Mouse (Mus musculus): ENCODE data around the gene Hsd17b13. TPM values are rescaled to one million over a fixed set of nuclear protein-coding genes. Genes with fewer than 3 reads are reported as not detected.
A peak's percentile ranks its signal among the peaks of the same experiment; 100 is the strongest.

Gene Hsd17b13
- total and polyA plus RNA-seq, 2 experiments from 2014 or later: 0.16 TPM; not detected in 1

- 77% methylated on average over 11 of the region's 11 CpGs for WGBS
- DNase-seq (no peak), ATAC-seq (no peak)
- peak; percentile 48 for TF ChIP-seq CTCF (IDR thresholded peaks at IDR 0.05; ENCODE audit: low read depth)
- no peak overlapping the region for H3K4me2 ChIP-seq (ENCODE audit: low read depth)
- H3K36me3 ChIP-seq (ENCODE audit: insufficient read depth): no peaks in the 10 kb centered on the region
- H3K9ac ChIP-seq: no peak overlapping the region
- no peaks in the 10 kb centered on the region for H3K9me3 ChIP-seq (ENCODE audit: low read length)
- no peak overlapping the region for H3K27ac ChIP-seq (ENCODE audit: low read depth, low read length)
- H3K4me3 ChIP-seq (ENCODE audit: low read depth, low read length): no peak overlapping the region
- no peaks in the 10 kb centered on the region for H3K4me1 ChIP-seq (ENCODE audit: insufficient read depth)
- H3K27me3 ChIP-seq (ENCODE audit: insufficient read depth, low read length): no peaks in the 10 kb centered on the region
Observed at GRCm38 (mm10) chr5:103914335-103915226, 62.6 kb downstream of the Hsd17b13 start.

- 66% methylated on average over 4 of the region's 4 CpGs for WGBS
- Histone ChIP-seq H3K27ac (ENCODE audit: low read depth, low read length) (no peak overlapping the region), H3K4me2 (ENCODE audit: low read depth) (no peak overlapping the region), H3K4me1 (ENCODE audit: insufficient read depth) (peaks cover 4% of the 10 kb centered on the region; the same call in 1 of the 2 replicates), H3K4me3 (ENCODE audit: low read depth, low read length) (no peak overlapping the region), H3K9me3 (ENCODE audit: low read length) (no peaks in the 10 kb centered on the region), H3K27me3 (ENCODE audit: insufficient read depth, low read length) (no peaks in the 10 kb centered on the region), H3K9ac (no peak overlapping the region), H3K36me3 (ENCODE audit: insufficient read depth) (no peaks in the 10 kb centered on the region)
- ATAC-seq (no peak), DNase-seq (no peak)
- TF ChIP-seq CTCF (IDR thresholded peaks at IDR 0.05; ENCODE audit: low read depth): no peak
Observed at GRCm38 (mm10) chr5:103913150-103913549, 64.1 kb downstream of the Hsd17b13 start.

GRCm38 (mm10) chr5:103911555-103911954, 65.7 kb downstream of the Hsd17b13 start:
- Histone ChIP-seq H3K4me2 (ENCODE audit: low read depth) (peak overlapping the region; percentile 69), H3K4me1 (ENCODE audit: insufficient read depth) (peaks cover 4% of the 10 kb centered on the region; the same call in 1 of the 2 replicates), H3K9ac (no peak overlapping the region), H3K4me3 (ENCODE audit: low read depth, low read length) (no peak overlapping the region), H3K9me3 (ENCODE audit: low read length) (no peaks in the 10 kb centered on the region), H3K27me3 (ENCODE audit: insufficient read depth, low read length) (no peaks in the 10 kb centered on the region), H3K27ac (ENCODE audit: low read depth, low read length) (no peak overlapping the region), H3K36me3 (ENCODE audit: insufficient read depth) (no peaks in the 10 kb centered on the region)
- 87% methylated on average over 5 of the region's 5 CpGs for WGBS
- no peak for TF ChIP-seq CTCF (IDR thresholded peaks at IDR 0.05; ENCODE audit: low read depth)
- ATAC-seq (no peak), DNase-seq (no peak)

GRCm38 (mm10) chr5:103910748-103911409, 66.3 kb downstream of the Hsd17b13 start, which contains the start of gene Klhl8:
TSS of gene Klhl8 (minus strand) at chr5:103911259.
- peaks cover 4% of the 10 kb centered on the region; the same call in 1 of the 2 replicates for H3K4me1 ChIP-seq (ENCODE audit: insufficient read depth)
- DNase-seq (peak; percentile 91), ATAC-seq (peak; percentile 99)
- H3K9ac ChIP-seq: peak within 1 kb of the TSS; percentile 85
- peak within 1 kb of the TSS; percentile 89 for H3K4me3 ChIP-seq (ENCODE audit: low read depth, low read length)
- TF ChIP-seq CTCF (IDR thresholded peaks at IDR 0.05; ENCODE audit: low read depth): no peak
- H3K9me3 ChIP-seq (ENCODE audit: low read length): no peaks in the 10 kb centered on the region
- 1% methylated on average over 85 of the region's 86 CpGs for WGBS
- peak within 1 kb of the TSS; percentile 69 for H3K4me2 ChIP-seq (ENCODE audit: low read depth)
- no peaks in the 10 kb centered on the region for H3K36me3 ChIP-seq (ENCODE audit: insufficient read depth)
- H3K27ac ChIP-seq (ENCODE audit: low read depth, low read length): peak within 1 kb of the TSS; percentile 80
- no peaks in the 10 kb centered on the region for H3K27me3 ChIP-seq (ENCODE audit: insufficient read depth, low read length)

GRCm38 (mm10) chr5:103910156-103910555, 67.1 kb downstream of the Hsd17b13 start:
- no peak for DNase-seq
- ATAC-seq: no peak
- Histone ChIP-seq H3K27me3 (ENCODE audit: insufficient read depth, low read length) (no peaks in the 10 kb centered on the region), H3K4me2 (ENCODE audit: low read depth) (peak overlapping the region; percentile 69), H3K9ac (peak overlapping the region; percentile 85), H3K36me3 (ENCODE audit: insufficient read depth) (no peaks in the 10 kb centered on the region), H3K27ac (ENCODE audit: low read depth, low read length) (no peak overlapping the region), H3K4me1 (ENCODE audit: insufficient read depth) (peaks cover 4% of the 10 kb centered on the region; the same call in 1 of the 2 replicates), H3K9me3 (ENCODE audit: low read length) (no peaks in the 10 kb centered on the region), H3K4me3 (ENCODE audit: low read depth, low read length) (peak overlapping the region; percentile 89)
- WGBS: 11% methylated on average over 8 of the region's 9 CpGs
- no peak for TF ChIP-seq CTCF (IDR thresholded peaks at IDR 0.05; ENCODE audit: low read depth)

- Histone ChIP-seq H3K9ac (no peak overlapping the region), H3K4me3 (ENCODE audit: low read depth, low read length) (no peak overlapping the region)
- no peak for DNase-seq
Observed at GRCm38 (mm10) chr5:103909466-103909865, 67.7 kb downstream of the Hsd17b13 start.

More at GRCm38 (mm10) chr5:103909466-103909865, 67.7 kb downstream of the Hsd17b13 start:
- Histone ChIP-seq H3K27me3 (ENCODE audit: insufficient read depth, low read length) (no peaks in the 10 kb centered on the region), H3K9me3 (ENCODE audit: low read length) (no peaks in the 10 kb centered on the region), H3K36me3 (ENCODE audit: insufficient read depth) (no peaks in the 10 kb centered on the region), H3K27ac (ENCODE audit: low read depth, low read length) (no peak overlapping the region), H3K4me1 (ENCODE audit: insufficient read depth) (peaks cover 4% of the 10 kb centered on the region; the same call in 1 of the 2 replicates), H3K4me2 (ENCODE audit: low read depth) (0 out of 2 replicates have a peak overlapping the region, but pooled peaks have one; percentile 69)
- 60% methylated on average over 3 of the region's 3 CpGs for WGBS
- TF ChIP-seq CTCF (IDR thresholded peaks at IDR 0.05; ENCODE audit: low read depth): no peak
- no peak for ATAC-seq
